Mouse (Mus musculus): ENCODE measurements around the gene Etv4.

DNA sequence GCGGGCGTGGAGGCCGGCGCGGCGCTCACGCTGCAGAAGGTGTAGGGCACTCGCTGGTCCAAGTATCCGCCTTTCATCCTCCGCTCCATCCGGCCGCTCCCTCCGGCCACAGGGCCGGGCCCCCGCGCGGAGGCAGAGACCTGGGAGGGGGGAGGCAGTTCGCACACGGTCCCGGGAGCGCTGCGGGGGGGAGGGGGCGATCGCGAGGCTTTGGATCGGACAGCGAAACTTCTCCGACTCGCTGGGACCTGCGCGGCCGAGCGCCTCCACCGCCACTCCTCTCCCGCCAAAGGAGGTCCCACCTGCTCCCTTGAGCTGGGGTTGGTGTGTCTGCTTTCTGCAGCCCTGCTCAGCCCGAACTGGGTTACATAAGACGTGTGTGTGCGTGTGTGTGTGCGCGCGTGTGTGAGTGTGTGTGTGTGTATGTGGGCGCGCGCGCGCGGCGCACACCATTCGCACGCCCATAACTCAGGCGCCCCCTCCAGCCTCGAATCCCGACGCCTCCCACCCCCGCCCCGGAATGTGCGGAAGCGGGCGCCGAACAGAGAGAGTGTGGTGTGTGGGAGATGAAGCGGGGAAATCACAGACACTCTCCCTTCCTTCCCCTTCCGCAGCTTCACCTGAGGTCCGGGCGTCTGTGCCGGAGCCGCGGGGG, 556 bp downstream of the Etv4 start:
- TF ChIP-seq CTCF (conservative IDR thresholded peaks at IDR 0.05; ENCODE audit: low read length), result no peak
- no peak for TF ChIP-seq NANOG (IDR thresholded peaks at IDR 0.05; ENCODE audit: borderline replicate concordance, low read length)
- no peak for TF ChIP-seq POU5F1 (IDR thresholded peaks at IDR 0.05; ENCODE audit: borderline replicate concordance, low read length)

Data from E14TG2a.4 (cell line).